Mouse (Mus musculus) cerebellum, adult 9-11 months (tissue): ENCODE results near the gene Pitpnc1.

Source experiments
- DNase-seq: peaks from one replicate; pipeline ENCODE4 v3.0.0; 2022

Gene Pitpnc1

GRCm38 (mm10) chr11:107322226-107322625 is 148.3 kb downstream of the Pitpnc1 start:
- no peak for DNase-seq

- no peak for DNase-seq
These were observed 148.7 kb downstream of the Pitpnc1 start for GRCm38 (mm10) chr11:107321819-107322218.

- DNase-seq, result no peak
These were observed 150.6 kb downstream of the Pitpnc1 start for GRCm38 (mm10) chr11:107319861-107320260.

GRCm38 (mm10) chr11:107317653-107318281 is 152.7 kb downstream of the Pitpnc1 start:
- no peak for DNase-seq

GRCm38 (mm10) chr11:107315475-107315874 is 155.0 kb downstream of the Pitpnc1 start:
- DNase-seq, result no peak

- no peak for DNase-seq
These were observed 160.0 kb downstream of the Pitpnc1 start for GRCm38 (mm10) chr11:107310338-107311121.

- no peak for DNase-seq
These were observed 164.3 kb downstream of the Pitpnc1 start for GRCm38 (mm10) chr11:107306170-107306569.

GRCm38 (mm10) chr11:107302141-107302540 is 168.4 kb downstream of the Pitpnc1 start:
- DNase-seq, result no peak

- DNase-seq, result no peak
These were observed 170.3 kb downstream of the Pitpnc1 start for GRCm38 (mm10) chr11:107300235-107300634.

- DNase-seq, result no peak
These were observed 170.9 kb downstream of the Pitpnc1 start for GRCm38 (mm10) chr11:107299511-107300120.

GRCm38 (mm10) chr11:107296176-107296575 is 174.3 kb downstream of the Pitpnc1 start:
- no peak for DNase-seq

GRCm38 (mm10) chr11:107292036-107292435 is 178.5 kb downstream of the Pitpnc1 start:
- peak; percentile 61 for DNase-seq

- DNase-seq, result no peak
These were observed 182.3 kb downstream of the Pitpnc1 start for GRCm38 (mm10) chr11:107288186-107288563.

GRCm38 (mm10) chr11:107287215-107288185 is 183.0 kb downstream of the Pitpnc1 start:
- no peak for DNase-seq

- DNase-seq, result peak; percentile 52
These were observed 184.8 kb downstream of the Pitpnc1 start for GRCm38 (mm10) chr11:107285731-107286130.

GRCm38 (mm10) chr11:107283632-107284031 is 186.9 kb downstream of the Pitpnc1 start:
- DNase-seq, result peak; percentile 71

GRCm38 (mm10) chr11:107282481-107282880 is 188.0 kb downstream of the Pitpnc1 start:
- DNase-seq, result no peak

- DNase-seq, result no peak
These were observed 191.2 kb downstream of the Pitpnc1 start for GRCm38 (mm10) chr11:107279258-107279657.

GRCm38 (mm10) chr11:107276898-107277297 is 193.6 kb downstream of the Pitpnc1 start:
- no peak for DNase-seq

GRCm38 (mm10) chr11:107276337-107276736 is 194.2 kb downstream of the Pitpnc1 start:
- DNase-seq, result no peak

- peak; percentile 80 for DNase-seq
These were observed 194.6 kb downstream of the Pitpnc1 start for GRCm38 (mm10) chr11:107275902-107276301.

GRCm38 (mm10) chr11:107274206-107274605 is 196.3 kb downstream of the Pitpnc1 start:
- DNase-seq, result no peak
